Mouse (Mus musculus): ENCODE results near the gene Esr1.

DNA sequence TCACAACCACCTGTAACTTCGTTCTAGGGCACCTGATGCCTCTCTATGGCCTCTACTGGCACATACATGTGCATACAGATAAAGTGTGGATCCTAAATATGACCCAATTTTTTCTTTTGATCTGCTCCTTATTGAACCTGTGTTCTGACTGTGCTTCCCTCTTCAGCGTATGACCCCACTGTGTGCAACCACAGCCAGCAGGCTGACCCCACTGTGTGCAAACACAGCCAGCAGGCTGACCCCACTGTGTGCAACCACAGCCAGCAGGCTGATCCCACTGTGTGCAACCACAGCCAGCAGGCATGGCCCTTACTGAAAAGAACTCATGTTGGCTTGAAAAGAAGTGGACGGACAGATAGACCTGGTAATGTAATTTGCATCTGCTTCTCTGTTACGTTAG, 8.9 kb upstream of the Esr1 start:
- TF ChIP-seq POLR2A (IDR thresholded peaks at IDR 0.05; ENCODE audit: low read depth, low read length) (no peak), CTCF (IDR thresholded peaks at IDR 0.05; ENCODE audit: extremely low read depth, insufficient read length, insufficient replicate concordance, low read depth, low read length) (no peak)

All from small intestine, adult 2 months (tissue).